Mouse (Mus musculus) hindbrain, embryonic 14.5 days (tissue): ENCODE results near the gene A430005L14Rik. TPM values are rescaled to one million over a fixed set of nuclear protein-coding genes. Genes with fewer than 3 reads are reported as not detected.
A peak's percentile ranks its signal among the peaks of the same experiment; 100 is the strongest.

Experiments
- ATAC-seq: fragments of 200-750 bp; cut with Nextera tagmentation; 2 replicates; pipeline ENCODE4 v1.8.0; 2017; ENCODE audit warnings: moderate number of reproducible peaks, mild to moderate bottlenecking, moderate TSS enrichment, moderate library complexity; ENCODE audit not compliant: low FRiP score
- DNase-seq: peaks from one replicate; pipeline ENCODE4 v3.0.0-alpha.2; 2015; ENCODE audit warnings: low spot score
- H3K27ac ChIP-seq: fragments of 300-500 bp; sonication (generic); 2 replicates; pipeline ENCODE4 v1.5.1; 2014; ENCODE audit warnings: mild to moderate bottlenecking, moderate library complexity
- H3K27me3 ChIP-seq: fragments of 300-500 bp; sonication (generic); 2 replicates; pipeline ENCODE4 v1.6.1; 2014; ENCODE audit warnings: mild to moderate bottlenecking, low read length, mixed read lengths; ENCODE audit not compliant: control insufficient read depth, insufficient read depth
- H3K36me3 ChIP-seq: fragments of 300-500 bp; sonication (generic); replicated peaks from 2 replicates; pipeline ENCODE4 v1.6.1; 2014; ENCODE audit not compliant: control insufficient read depth, insufficient read depth
- H3K4me1 ChIP-seq: fragments of 300-500 bp; sonication (generic); replicated peaks from 2 replicates; pipeline ENCODE4 v1.6.1; 2014; ENCODE audit warnings: antibody characterized with exemption, low read length, mixed read lengths; ENCODE audit not compliant: control insufficient read depth, insufficient read depth
- H3K4me2 ChIP-seq: fragments of 300-500 bp; sonication (generic); replicated peaks from 2 replicates; pipeline ENCODE4 v1.6.1; 2014; ENCODE audit warnings: mild to moderate bottlenecking, moderate library complexity
- H3K4me3 ChIP-seq: fragments of 300-500 bp; sonication (generic); replicated peaks from 2 replicates; pipeline ENCODE4 v1.5.1; 2014; ENCODE audit warnings: mild to moderate bottlenecking, low read length
- H3K9ac ChIP-seq: fragments of 300-500 bp; sonication (generic); 2 replicates; pipeline ENCODE4 v1.6.1; 2014
- H3K9me3 ChIP-seq: fragments of 300-500 bp; sonication (generic); 2 replicates; pipeline ENCODE4 v1.6.1; 2016; ENCODE audit warnings: low read length; ENCODE audit not compliant: control insufficient read depth
- WGBS: fragments of 180-500 bp; shearing (Covaris S2); extraction: QIAGEN DNeasy Blood & Tissue Kit; methylation state at CpG from one replicate; pipeline ENCODE4 v1.1.7; 2014; 5-methylcytosine and 5-hydroxymethylcytosine counted together
- polyA plus RNA-seq: library from polyadenylated mRNA; unstranded; fragments of >200 nt; fragmentation: Nextera tagmentation; extraction: Ambion mirVana; gene quantifications from 2 replicates; pipeline ENCODE4 v1.2.1, GENCODE M21; 2014

The A430005L14Rik gene
- polyA plus RNA-seq, 1 experiment from 2014 or later, result 60.5 TPM

- Histone ChIP-seq H3K27ac (no peak overlapping the region), H3K36me3 (peaks cover 77% of the 10 kb centered on the region), H3K9ac (no peak overlapping the region), H3K27me3 (no peaks in the 10 kb centered on the region), H3K4me1 (peaks cover 12% of the 10 kb centered on the region), H3K9me3 (no peaks in the 10 kb centered on the region), H3K4me3 (no peak overlapping the region), H3K4me2 (no peak overlapping the region)
- ATAC-seq (no peak), DNase-seq (no peak)
- WGBS, result 90% methylated on average over 7 of the region's 7 CpGs
Measured at GRCm38 (mm10) chr4:153962631-153963030, 5.6 kb downstream of the A430005L14Rik start.

GRCm38 (mm10) chr4:153966651-153967050 is 9.6 kb downstream of the A430005L14Rik start:
- DNase-seq (no peak), ATAC-seq (no peak)
- Histone ChIP-seq H3K27ac (no peak overlapping the region), H3K4me2 (no peak overlapping the region), H3K27me3 (no peaks in the 10 kb centered on the region), H3K36me3 (peaks cover 89% of the 10 kb centered on the region), H3K9me3 (no peaks in the 10 kb centered on the region), H3K4me1 (no peaks in the 10 kb centered on the region), H3K4me3 (no peak overlapping the region), H3K9ac (no peak overlapping the region)
- 93% methylated on average over 5 of the region's 5 CpGs for WGBS

DNA sequence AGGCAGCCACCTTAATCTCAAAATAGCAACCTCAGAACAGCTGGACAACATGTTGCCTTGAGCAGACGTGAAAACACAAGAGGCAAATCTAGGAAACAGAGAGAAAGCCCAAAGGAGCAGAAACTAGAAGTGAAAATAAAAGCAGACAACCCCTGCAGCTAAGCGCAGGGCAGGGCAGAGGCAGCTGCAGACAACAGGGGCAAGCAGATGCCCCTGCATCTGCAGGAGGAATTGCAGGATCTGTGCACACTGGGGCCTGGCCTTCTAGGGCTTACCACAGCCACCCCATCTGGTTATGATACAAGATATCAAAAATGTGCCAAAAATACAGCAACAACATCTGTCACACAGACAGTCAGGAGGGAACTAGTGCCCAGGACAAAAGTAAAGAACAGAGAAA is 10.5 kb downstream of the A430005L14Rik start:
- no peak for ATAC-seq
- no peak for DNase-seq
- peaks cover 83% of the 10 kb centered on the region for H3K36me3 ChIP-seq
- no peak overlapping the region for H3K9ac ChIP-seq
- H3K27ac ChIP-seq, result no peak overlapping the region
- H3K9me3 ChIP-seq, result no peaks in the 10 kb centered on the region
- no peak overlapping the region for H3K4me2 ChIP-seq
- H3K4me3 ChIP-seq, result no peak overlapping the region
- 87% methylated on average over 2 of the region's 2 CpGs for WGBS
- H3K4me1 ChIP-seq, result no peaks in the 10 kb centered on the region
- no peaks in the 10 kb centered on the region for H3K27me3 ChIP-seq

GRCm38 (mm10) chr4:153968063-153968462 is 11.0 kb downstream of the A430005L14Rik start:
- H3K27me3 ChIP-seq, result no peaks in the 10 kb centered on the region
- no peak for DNase-seq
- no peak overlapping the region for H3K27ac ChIP-seq
- no peak overlapping the region for H3K4me3 ChIP-seq
- H3K4me1 ChIP-seq, result no peaks in the 10 kb centered on the region
- no peak overlapping the region for H3K4me2 ChIP-seq
- peaks cover 78% of the 10 kb centered on the region for H3K36me3 ChIP-seq
- ATAC-seq, result no peak
- 88% methylated on average over 2 of the region's 2 CpGs for WGBS
- no peak overlapping the region for H3K9ac ChIP-seq
- no peaks in the 10 kb centered on the region for H3K9me3 ChIP-seq

- 2% methylated on average over 68 of the region's 68 CpGs for WGBS
- ATAC-seq, result peak; percentile 98
- Histone ChIP-seq H3K36me3 (peaks cover 32% of the 10 kb centered on the region), H3K27ac (peak within 1 kb of the TSS; percentile 65), H3K9ac (peak within 1 kb of the TSS; percentile 87), H3K4me3 (peak within 1 kb of the TSS; percentile 89), H3K4me1 (peaks cover 15% of the 10 kb centered on the region), H3K4me2 (peak within 1 kb of the TSS; percentile 92), H3K27me3 (no peaks in the 10 kb centered on the region), H3K9me3 (no peaks in the 10 kb centered on the region)
- DNase-seq, result peak; percentile 95
Measured at GRCm38 (mm10) chr4:153974431-153975291, 17.6 kb downstream of the A430005L14Rik start, which contains the start of the genes Dffb and Cep104. Gene Dffb, minus strand, starts transcription at chr4:153975126. Gene Cep104, plus strand, starts transcription at chr4:153975194.

- ATAC-seq (peak; percentile 67), DNase-seq (peak; percentile 47)
- peaks cover 15% of the 10 kb centered on the region for H3K4me1 ChIP-seq
- H3K27me3 ChIP-seq, result no peaks in the 10 kb centered on the region
- H3K9me3 ChIP-seq, result no peaks in the 10 kb centered on the region
- H3K36me3 ChIP-seq, result peaks cover 32% of the 10 kb centered on the region
- peak overlapping the region; percentile 87 for H3K9ac ChIP-seq
- under 1% methylated on average over 29 of the region's 33 CpGs for WGBS
- H3K4me2 ChIP-seq, result peak overlapping the region; percentile 92
- peak overlapping the region; percentile 65; the same call in 1 of the 2 replicates for H3K27ac ChIP-seq
- H3K4me3 ChIP-seq, result peak overlapping the region; percentile 89
Measured at GRCm38 (mm10) chr4:153975292-153975662, 18.2 kb downstream of the A430005L14Rik start.

DNA sequence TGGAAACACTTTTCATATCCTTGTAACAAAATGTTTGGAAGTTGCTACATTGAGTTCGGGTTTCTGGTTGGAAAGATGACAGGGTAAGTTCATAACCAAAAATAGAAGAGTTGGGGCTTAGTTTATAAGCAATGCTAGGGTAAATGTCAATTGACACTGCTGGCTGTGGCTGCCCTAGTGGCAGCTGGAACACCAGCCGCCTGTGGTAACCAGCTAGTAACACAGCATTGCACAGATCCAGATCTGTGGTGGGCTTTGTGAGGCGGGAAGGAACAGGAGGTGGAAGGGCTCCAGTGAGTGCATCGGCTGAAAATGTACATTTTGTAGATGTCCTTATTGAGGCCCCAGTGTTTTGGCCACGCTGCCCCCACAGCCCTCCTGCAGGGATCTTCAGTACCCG is 18.7 kb downstream of the A430005L14Rik start:
- no peaks in the 10 kb centered on the region for H3K9me3 ChIP-seq
- H3K27me3 ChIP-seq, result no peaks in the 10 kb centered on the region
- DNase-seq (no peak), ATAC-seq (no peak)
- H3K27ac ChIP-seq, result no peak overlapping the region
- H3K9ac ChIP-seq, result peak overlapping the region; percentile 87
- H3K4me1 ChIP-seq, result peaks cover 15% of the 10 kb centered on the region
- peak overlapping the region; percentile 89 for H3K4me3 ChIP-seq
- peaks cover 31% of the 10 kb centered on the region for H3K36me3 ChIP-seq
- peak overlapping the region; percentile 92 for H3K4me2 ChIP-seq
- 37% methylated on average over 6 of the region's 6 CpGs for WGBS

- Histone ChIP-seq H3K27ac (no peak overlapping the region), H3K9me3 (no peaks in the 10 kb centered on the region), H3K4me1 (peaks cover 15% of the 10 kb centered on the region), H3K4me2 (no peak overlapping the region), H3K36me3 (peaks cover 51% of the 10 kb centered on the region), H3K9ac (no peak overlapping the region), H3K4me3 (no peak overlapping the region), H3K27me3 (no peaks in the 10 kb centered on the region)
- DNase-seq, result no peak
- 94% methylated on average over 10 of the region's 10 CpGs for WGBS
- ATAC-seq, result no peak
Measured at GRCm38 (mm10) chr4:153979243-153979642, 22.2 kb downstream of the A430005L14Rik start.

DNA sequence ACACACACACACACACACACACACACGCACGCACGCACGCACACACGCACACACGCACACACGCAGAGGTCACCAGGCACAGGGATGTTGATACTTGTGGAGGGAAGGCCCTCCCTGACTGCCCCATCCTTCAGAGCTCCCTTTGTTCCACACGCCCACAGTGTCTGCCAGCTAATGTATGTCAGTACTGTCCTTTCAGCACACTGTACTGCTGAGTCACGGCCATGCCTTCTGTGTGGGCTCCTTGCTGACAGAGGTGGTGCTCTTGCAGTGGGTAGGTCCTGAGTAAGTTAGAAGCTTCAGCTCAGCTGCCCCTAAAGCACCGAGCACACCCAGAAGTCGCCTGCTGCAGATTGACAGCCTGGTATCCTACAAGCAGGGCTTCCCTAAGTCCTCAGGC is 23.4 kb downstream of the A430005L14Rik start:
- H3K9me3 ChIP-seq, result no peaks in the 10 kb centered on the region
- ATAC-seq, result no peak
- 79% methylated on average over 11 of the region's 11 CpGs for WGBS
- H3K27ac ChIP-seq, result no peak overlapping the region
- H3K9ac ChIP-seq, result no peak overlapping the region
- DNase-seq, result no peak
- H3K4me1 ChIP-seq, result peaks cover 15% of the 10 kb centered on the region
- H3K4me2 ChIP-seq, result no peak overlapping the region
- H3K27me3 ChIP-seq, result no peaks in the 10 kb centered on the region
- H3K36me3 ChIP-seq, result peaks cover 64% of the 10 kb centered on the region
- H3K4me3 ChIP-seq, result no peak overlapping the region
